Mouse (Mus musculus): ENCODE data around the gene Il20. TPM values are rescaled to one million over a fixed set of nuclear protein-coding genes. Genes with fewer than 3 reads are reported as not detected.
A peak's percentile ranks its signal among the peaks of the same experiment; 100 is the strongest.

Gene Il20
- polyA plus RNA-seq, 1 experiment from 2014 or later = not detected

GRCm38 (mm10) chr1:130875910-130876309 is 35.3 kb downstream of the Il20 start:
- no peaks in the 10 kb centered on the region for H3K27me3 ChIP-seq (replicated peaks; ENCODE audit: control insufficient read depth, insufficient read depth, low read length)
- DNase-seq (ENCODE audit: low spot score) (no peak), ATAC-seq (no peak)
- H3K4me1 ChIP-seq (ENCODE audit: control insufficient read depth, insufficient read depth, low read length) = no peaks in the 10 kb centered on the region
- H3K4me3 ChIP-seq (ENCODE audit: low read depth, low read length) = no peak overlapping the region
- no peak overlapping the region for H3K4me2 ChIP-seq (ENCODE audit: low read length)
- 64% methylated on average over 3 of the region's 3 CpGs for WGBS
- H3K27ac ChIP-seq (ENCODE audit: low read depth, low read length) = no peak overlapping the region
- H3K36me3 ChIP-seq (ENCODE audit: control insufficient read depth, insufficient read depth, low read length) = no peaks in the 10 kb centered on the region
- H3K9me3 ChIP-seq (replicated peaks; ENCODE audit: control insufficient read depth, low read length) = no peaks in the 10 kb centered on the region
- no peak overlapping the region for H3K9ac ChIP-seq (ENCODE audit: low read length)

- Histone ChIP-seq H3K9ac (ENCODE audit: low read length) (no peak overlapping the region), H3K4me2 (ENCODE audit: low read length) (no peak overlapping the region), H3K9me3 (replicated peaks; ENCODE audit: control insufficient read depth, low read length) (no peaks in the 10 kb centered on the region), H3K4me1 (ENCODE audit: control insufficient read depth, insufficient read depth, low read length) (no peaks in the 10 kb centered on the region), H3K36me3 (ENCODE audit: control insufficient read depth, insufficient read depth, low read length) (no peaks in the 10 kb centered on the region), H3K4me3 (ENCODE audit: low read depth, low read length) (no peak overlapping the region), H3K27me3 (replicated peaks; ENCODE audit: control insufficient read depth, insufficient read depth, low read length) (no peaks in the 10 kb centered on the region), H3K27ac (ENCODE audit: low read depth, low read length) (no peak overlapping the region)
- ATAC-seq = 0 out of 2 replicates have a peak, but pooled peaks have one; percentile 35
- 34% methylated on average over 3 of the region's 3 CpGs for WGBS
- peak; percentile 76 for DNase-seq (ENCODE audit: low spot score)
Measured at GRCm38 (mm10) chr1:130875139-130875538, 36.1 kb downstream of the Il20 start.

- H3K9ac ChIP-seq (ENCODE audit: low read length) = no peak overlapping the region
- H3K27me3 ChIP-seq (replicated peaks; ENCODE audit: control insufficient read depth, insufficient read depth, low read length) = no peaks in the 10 kb centered on the region
- H3K4me1 ChIP-seq (ENCODE audit: control insufficient read depth, insufficient read depth, low read length) = no peaks in the 10 kb centered on the region
- 92% methylated on average over 2 of the region's 2 CpGs for WGBS
- ATAC-seq (no peak), DNase-seq (ENCODE audit: low spot score) (no peak)
- no peaks in the 10 kb centered on the region for H3K9me3 ChIP-seq (replicated peaks; ENCODE audit: control insufficient read depth, low read length)
- H3K36me3 ChIP-seq (ENCODE audit: control insufficient read depth, insufficient read depth, low read length) = no peaks in the 10 kb centered on the region
- H3K27ac ChIP-seq (ENCODE audit: low read depth, low read length) = no peak overlapping the region
- H3K4me3 ChIP-seq (ENCODE audit: low read depth, low read length) = no peak overlapping the region
- no peak overlapping the region for H3K4me2 ChIP-seq (ENCODE audit: low read length)
Measured at GRCm38 (mm10) chr1:130872912-130873311, 38.3 kb downstream of the Il20 start.

GRCm38 (mm10) chr1:130865541-130866221 is 45.6 kb downstream of the Il20 start, which contains the start of gene Fcmr:
Fcmr (plus strand) TSS chr1:130865669.
- Histone ChIP-seq H3K4me1 (ENCODE audit: control insufficient read depth, insufficient read depth, low read length) (no peaks in the 10 kb centered on the region), H3K9me3 (replicated peaks; ENCODE audit: control insufficient read depth, low read length) (no peaks in the 10 kb centered on the region), H3K27me3 (replicated peaks; ENCODE audit: control insufficient read depth, insufficient read depth, low read length) (no peaks in the 10 kb centered on the region), H3K27ac (ENCODE audit: low read depth, low read length) (no peak within 1 kb of the TSS), H3K4me3 (ENCODE audit: low read depth, low read length) (no peak within 1 kb of the TSS), H3K4me2 (ENCODE audit: low read length) (no peak within 1 kb of the TSS), H3K36me3 (ENCODE audit: control insufficient read depth, insufficient read depth, low read length) (no peaks in the 10 kb centered on the region), H3K9ac (ENCODE audit: low read length) (no peak within 1 kb of the TSS)
- DNase-seq (ENCODE audit: low spot score) (no peak), ATAC-seq (no peak)
- 73% methylated on average over 7 of the region's 7 CpGs for WGBS

- 92% methylated on average over 5 of the region's 5 CpGs for WGBS
Measured at GRCm38 (mm10) chr1:130864741-130865140, 46.5 kb downstream of the Il20 start.

GRCm38 (mm10) chr1:130864238-130864637 is 47.0 kb downstream of the Il20 start:
- Histone ChIP-seq H3K9me3 (replicated peaks; ENCODE audit: control insufficient read depth, low read length) (no peaks in the 10 kb centered on the region), H3K4me1 (ENCODE audit: control insufficient read depth, insufficient read depth, low read length) (no peaks in the 10 kb centered on the region), H3K36me3 (ENCODE audit: control insufficient read depth, insufficient read depth, low read length) (no peaks in the 10 kb centered on the region), H3K27me3 (replicated peaks; ENCODE audit: control insufficient read depth, insufficient read depth, low read length) (no peaks in the 10 kb centered on the region), H3K9ac (ENCODE audit: low read length) (no peak overlapping the region), H3K4me2 (ENCODE audit: low read length) (no peak overlapping the region), H3K27ac (ENCODE audit: low read depth, low read length) (no peak overlapping the region), H3K4me3 (ENCODE audit: low read depth, low read length) (no peak overlapping the region)
- WGBS = 84% methylated on average over 4 of the region's 4 CpGs
- no peak for ATAC-seq
- DNase-seq (ENCODE audit: low spot score) = no peak

More at GRCm38 (mm10) chr1:130864741-130865140, 46.5 kb downstream of the Il20 start:
- H3K36me3 ChIP-seq (ENCODE audit: control insufficient read depth, insufficient read depth, low read length) = no peaks in the 10 kb centered on the region
- no peak overlapping the region for H3K27ac ChIP-seq (ENCODE audit: low read depth, low read length)
- H3K9me3 ChIP-seq (replicated peaks; ENCODE audit: control insufficient read depth, low read length) = no peaks in the 10 kb centered on the region
- H3K9ac ChIP-seq (ENCODE audit: low read length) = no peak overlapping the region
- H3K4me1 ChIP-seq (ENCODE audit: control insufficient read depth, insufficient read depth, low read length) = no peaks in the 10 kb centered on the region
- no peak overlapping the region for H3K4me3 ChIP-seq (ENCODE audit: low read depth, low read length)
- H3K4me2 ChIP-seq (ENCODE audit: low read length) = no peak overlapping the region
- ATAC-seq = no peak
- no peaks in the 10 kb centered on the region for H3K27me3 ChIP-seq (replicated peaks; ENCODE audit: control insufficient read depth, insufficient read depth, low read length)
- DNase-seq (ENCODE audit: low spot score) = no peak

GRCm38 (mm10) chr1:130857456-130857855 is 53.8 kb downstream of the Il20 start:
- DNase-seq (ENCODE audit: low spot score) (no peak), ATAC-seq (no peak)
- Histone ChIP-seq H3K9me3 (replicated peaks; ENCODE audit: control insufficient read depth, low read length) (no peaks in the 10 kb centered on the region), H3K36me3 (ENCODE audit: control insufficient read depth, insufficient read depth, low read length) (no peaks in the 10 kb centered on the region), H3K4me3 (ENCODE audit: low read depth, low read length) (no peak overlapping the region), H3K9ac (ENCODE audit: low read length) (no peak overlapping the region), H3K27ac (ENCODE audit: low read depth, low read length) (no peak overlapping the region), H3K4me2 (ENCODE audit: low read length) (no peak overlapping the region), H3K27me3 (replicated peaks; ENCODE audit: control insufficient read depth, insufficient read depth, low read length) (no peaks in the 10 kb centered on the region), H3K4me1 (ENCODE audit: control insufficient read depth, insufficient read depth, low read length) (no peaks in the 10 kb centered on the region)
- WGBS = 77% methylated on average over 4 of the region's 4 CpGs

Other genes starting within 250 kb of the Il20 start
- not detected in 2 replicates for gene C4bp, start 249.8 kb downstream of the Il20 start, polyA plus RNA-seq (2014; fragmentation: Nextera tagmentation; extraction: Ambion mirVana)
- not detected in 2 replicates for gene Gm29427, start 195.7 kb downstream of the Il20 start, polyA plus RNA-seq (2014; fragmentation: Nextera tagmentation; extraction: Ambion mirVana)
- gene Yod1, start 194.1 kb downstream of the Il20 start, polyA plus RNA-seq (2014; fragmentation: Nextera tagmentation; extraction: Ambion mirVana) = 8.9 and 10.0 TPM in 2 replicates
- 17.8 and 23.2 TPM in 2 replicates for gene Pfkfb2, start 182.2 kb downstream of the Il20 start, polyA plus RNA-seq (2014; fragmentation: Nextera tagmentation; extraction: Ambion mirVana)
- 0.43 and 0.54 TPM in 2 replicates for gene AA986860, start 179.5 kb downstream of the Il20 start, polyA plus RNA-seq (2014; fragmentation: Nextera tagmentation; extraction: Ambion mirVana)
- gene Fcamr, start 110.5 kb downstream of the Il20 start, polyA plus RNA-seq (2014; fragmentation: Nextera tagmentation; extraction: Ambion mirVana) = not detected in 2 replicates
- not detected in 2 replicates for gene Pigr, start 84.8 kb downstream of the Il20 start, polyA plus RNA-seq (2014; fragmentation: Nextera tagmentation; extraction: Ambion mirVana)
- not detected in 2 replicates for gene Fcmr, start 45.8 kb downstream of the Il20 start, polyA plus RNA-seq (2014; fragmentation: Nextera tagmentation; extraction: Ambion mirVana)
- gene Il24, start 24.0 kb downstream of the Il20 start, polyA plus RNA-seq (2014; fragmentation: Nextera tagmentation; extraction: Ambion mirVana) = not detected in 2 replicates
- gene Il19, start 28.7 kb upstream of the Il20 start, polyA plus RNA-seq (2014; fragmentation: Nextera tagmentation; extraction: Ambion mirVana) = not detected in 2 replicates
- gene Il10, start 108.4 kb upstream of the Il20 start, polyA plus RNA-seq (2014; fragmentation: Nextera tagmentation; extraction: Ambion mirVana) = 0.16 TPM in 1 of 2 replicates, not detected in the other
- 24.7 and 35.2 TPM in 2 replicates for gene Mapkapk2, start 186.4 kb upstream of the Il20 start, polyA plus RNA-seq (2014; fragmentation: Nextera tagmentation; extraction: Ambion mirVana)
- gene Dyrk3, start 226.9 kb upstream of the Il20 start, polyA plus RNA-seq (2014; fragmentation: Nextera tagmentation; extraction: Ambion mirVana) = 19.2 and 19.4 TPM in 2 replicates
- 61.5 and 66.1 TPM in 2 replicates for gene Eif2d, start 241.7 kb upstream of the Il20 start, polyA plus RNA-seq (2014; fragmentation: Nextera tagmentation; extraction: Ambion mirVana)